8 mouse cellular contexts compared by ENCODE assay signal in genomic region chr11:69934681-69935080, GRCm38 (mm10). TPM values are rescaled to one million over a fixed set of nuclear protein-coding genes. Genes with fewer than 3 reads are reported as not detected.
DNase-seq lines count a peak whose midpoint lies in the region; ATAC-seq and TF ChIP-seq lines count a peak whose summit lies in the region.

No protein-coding gene starts in this region.

- peaks cover 31% of the 10 kb centered on the region for H3K4me1 ChIP-seq in kidney, embryonic 16.5 days (ENCODE audit: insufficient read depth, low read length)
- peaks cover 24% of the 10 kb centered on the region for H3K4me1 ChIP-seq in forebrain, embryonic 12.5 days
- H3K4me1 ChIP-seq in limb, embryonic 14.5 days (ENCODE audit: control insufficient read depth, insufficient read depth, low read length), result peaks cover 26% of the 10 kb centered on the region
- peaks cover 23% of the 10 kb centered on the region for H3K4me1 ChIP-seq in neural tube, embryonic 13.5 days (replicated peaks)

- no peak overlapping the region for H3K4me3 ChIP-seq in kidney, embryonic 16.5 days (ENCODE audit: low read length)
- peak overlapping the region; percentile 19; the same call in 1 of the 2 replicates for H3K4me3 ChIP-seq in forebrain, embryonic 12.5 days (replicated peaks)
- H3K4me3 ChIP-seq in limb, embryonic 14.5 days (replicated peaks; ENCODE audit: low read length), result peak overlapping the region; percentile 19
- H3K4me3 ChIP-seq in neural tube, embryonic 13.5 days, result peak overlapping the region; percentile 55

- 10% methylated on average over 6 of the region's 6 CpGs for WGBS in kidney, embryonic 16.5 days
- 23% methylated on average over 6 of the region's 6 CpGs for WGBS in forebrain, embryonic 12.5 days
- 17% methylated on average over 6 of the region's 6 CpGs for WGBS in limb, embryonic 14.5 days
- 19% methylated on average over 6 of the region's 6 CpGs for WGBS in neural tube, embryonic 13.5 days

- no peak for ATAC-seq in kidney, embryonic 16.5 days (ENCODE audit: low FRiP score, low TSS enrichment)
- ATAC-seq in forebrain, embryonic 12.5 days (ENCODE audit: low FRiP score), result no peak
- ATAC-seq in limb, embryonic 14.5 days (ENCODE audit: low FRiP score, low read depth), result no peak
- ATAC-seq in neural tube, embryonic 13.5 days (ENCODE audit: low read depth), result no peak

- no peak overlapping the region; the same call in 1 of the 2 replicates for H3K9ac ChIP-seq in kidney, embryonic 16.5 days (replicated peaks; ENCODE audit: low read length)
- no peak overlapping the region for H3K9ac ChIP-seq in forebrain, embryonic 12.5 days
- no peak overlapping the region for H3K9ac ChIP-seq in limb, embryonic 14.5 days (ENCODE audit: low read depth, low read length, severe bottlenecking)
- peak overlapping the region; percentile 22; the same call in 1 of the 2 replicates for H3K9ac ChIP-seq in neural tube, embryonic 13.5 days

- H3K36me3 ChIP-seq in kidney, embryonic 16.5 days (ENCODE audit: insufficient read depth, low read length), result no peaks in the 10 kb centered on the region
- H3K36me3 ChIP-seq in forebrain, embryonic 12.5 days (replicated peaks), result no peaks in the 10 kb centered on the region
- H3K36me3 ChIP-seq in limb, embryonic 14.5 days (ENCODE audit: control insufficient read depth, insufficient read depth, low read length), result no peaks in the 10 kb centered on the region
- no peaks in the 10 kb centered on the region for H3K36me3 ChIP-seq in neural tube, embryonic 13.5 days

- TF ChIP-seq POLR2A in limb, embryonic 14.5 days (IDR thresholded peaks at IDR 0.05; ENCODE audit: borderline replicate concordance, extremely low read depth, insufficient read depth, insufficient read length), result no peak

- H3K9me3 ChIP-seq in kidney, embryonic 16.5 days (ENCODE audit: low read length), result no peaks in the 10 kb centered on the region
- no peaks in the 10 kb centered on the region for H3K9me3 ChIP-seq in forebrain, embryonic 12.5 days
- no peaks in the 10 kb centered on the region for H3K9me3 ChIP-seq in limb, embryonic 14.5 days (ENCODE audit: control insufficient read depth, low read length)
- H3K9me3 ChIP-seq in neural tube, embryonic 13.5 days, result no peaks in the 10 kb centered on the region

- DNase-seq in kidney, adult 18-20 months, result no peak
- no peak for DNase-seq in limb, embryonic 14.5 days (ENCODE audit: low spot score)
- DNase-seq in embryo, embryonic 10.5 days (ENCODE audit: low spot score), result no peak
- no peak for DNase-seq in right cerebral cortex, postnatal 36 days (ENCODE audit: low spot score in 2 of 2)
- no peak for DNase-seq in spleen, postnatal 36 days (ENCODE audit: low spot score in 2 of 2)

- H3K27me3 ChIP-seq in kidney, embryonic 16.5 days (ENCODE audit: insufficient read depth, low read length), result peaks cover 10% of the 10 kb centered on the region
- H3K27me3 ChIP-seq in forebrain, embryonic 12.5 days, result peaks cover 41% of the 10 kb centered on the region
- H3K27me3 ChIP-seq in limb, embryonic 14.5 days (ENCODE audit: control insufficient read depth, insufficient read depth, low read length), result no peaks in the 10 kb centered on the region
- H3K27me3 ChIP-seq in neural tube, embryonic 13.5 days, result peaks cover 48% of the 10 kb centered on the region

- peak overlapping the region; percentile 47 for H3K4me2 ChIP-seq in kidney, embryonic 16.5 days (replicated peaks; ENCODE audit: low read depth, low read length)
- H3K4me2 ChIP-seq in forebrain, embryonic 12.5 days, result peak overlapping the region; percentile 48
- peak overlapping the region; percentile 47 for H3K4me2 ChIP-seq in limb, embryonic 14.5 days (replicated peaks; ENCODE audit: low read depth, low read length, severe bottlenecking)
- H3K4me2 ChIP-seq in neural tube, embryonic 13.5 days, result peak overlapping the region; percentile 99

- H3K27ac ChIP-seq in kidney, embryonic 16.5 days (ENCODE audit: low read length), result no peak overlapping the region; the same call in 1 of the 2 replicates
- H3K27ac ChIP-seq in forebrain, embryonic 12.5 days, result no peak overlapping the region
- H3K27ac ChIP-seq in limb, embryonic 14.5 days (replicated peaks; ENCODE audit: low read depth, low read length), result no peak overlapping the region
- H3K27ac ChIP-seq in neural tube, embryonic 13.5 days (replicated peaks), result no peak overlapping the region

RNA-seq across cellular contexts. Expression of gene Ybx2, which starts 0.9 kb away (rescaled TPM):
- 7.0 and 10.3 TPM in 2 replicates for polyA plus RNA-seq in kidney, embryonic 16.5 days (2015; fragmentation: Nextera tagmentation; extraction: Ambion mirVana)
- 7.4 and 8.9 TPM in 2 replicates for polyA plus RNA-seq in forebrain, embryonic 12.5 days (2016; fragmentation: Nextera tagmentation; extraction: Ambion mirVana)
- polyA plus RNA-seq in limb, embryonic 14.5 days (2012; rRNA removed), result 70.1 and 92.8 TPM in 2 replicates
- polyA plus RNA-seq in limb, embryonic 14.5 days (2014; fragmentation: Nextera tagmentation; extraction: Ambion mirVana), result 7.2 and 10.2 TPM in 2 replicates
- 4.7 and 5.0 TPM in 2 replicates for polyA plus RNA-seq in neural tube, embryonic 13.5 days (2015; fragmentation: Nextera tagmentation; extraction: Ambion mirVana)

RNA-seq across cellular contexts. Expression of gene Eif5a, which starts 12.9 kb away (rescaled TPM):
- 1,737 and 1,791 TPM in 2 replicates for polyA plus RNA-seq in kidney, embryonic 16.5 days (2015; fragmentation: Nextera tagmentation; extraction: Ambion mirVana)
- polyA plus RNA-seq in forebrain, embryonic 12.5 days (2016; fragmentation: Nextera tagmentation; extraction: Ambion mirVana), result 1,678 TPM in 2 replicates
- polyA plus RNA-seq in limb, embryonic 14.5 days (2012; rRNA removed), result 1,009 and 1,079 TPM in 2 replicates
- 1,556 and 1,603 TPM in 2 replicates for polyA plus RNA-seq in limb, embryonic 14.5 days (2014; fragmentation: Nextera tagmentation; extraction: Ambion mirVana)
- 1,157 and 1,178 TPM in 2 replicates for polyA plus RNA-seq in neural tube, embryonic 13.5 days (2015; fragmentation: Nextera tagmentation; extraction: Ambion mirVana)

RNA-seq across cellular contexts. Expression of gene Slc2a4, which starts 13.3 kb away (rescaled TPM):
- 20.8 and 22.4 TPM in 2 replicates for polyA plus RNA-seq in kidney, embryonic 16.5 days (2015; fragmentation: Nextera tagmentation; extraction: Ambion mirVana)
- polyA plus RNA-seq in forebrain, embryonic 12.5 days (2016; fragmentation: Nextera tagmentation; extraction: Ambion mirVana), result 13.3 and 15.3 TPM in 2 replicates
- 31.0 and 40.4 TPM in 2 replicates for polyA plus RNA-seq in limb, embryonic 14.5 days (2012; rRNA removed)
- 19.3 and 20.9 TPM in 2 replicates for polyA plus RNA-seq in limb, embryonic 14.5 days (2014; fragmentation: Nextera tagmentation; extraction: Ambion mirVana)
- 3.6 and 6.4 TPM in 2 replicates for polyA plus RNA-seq in neural tube, embryonic 13.5 days (2015; fragmentation: Nextera tagmentation; extraction: Ambion mirVana)

RNA-seq across cellular contexts. Expression of gene Gps2, which starts 21.0 kb away (rescaled TPM):
- 85.2 and 86.4 TPM in 2 replicates for polyA plus RNA-seq in kidney, embryonic 16.5 days (2015; fragmentation: Nextera tagmentation; extraction: Ambion mirVana)
- 95.8 and 99.1 TPM in 2 replicates for polyA plus RNA-seq in forebrain, embryonic 12.5 days (2016; fragmentation: Nextera tagmentation; extraction: Ambion mirVana)
- 94.0 and 110 TPM in 2 replicates for polyA plus RNA-seq in limb, embryonic 14.5 days (2012; rRNA removed)
- polyA plus RNA-seq in limb, embryonic 14.5 days (2014; fragmentation: Nextera tagmentation; extraction: Ambion mirVana), result 67.3 and 74.4 TPM in 2 replicates
- polyA plus RNA-seq in neural tube, embryonic 13.5 days (2015; fragmentation: Nextera tagmentation; extraction: Ambion mirVana), result 60.4 and 76.5 TPM in 2 replicates

RNA-seq across cellular contexts. Expression of gene Cldn7, which starts 29.9 kb away (rescaled TPM):
- 225 and 227 TPM in 2 replicates for polyA plus RNA-seq in kidney, embryonic 16.5 days (2015; fragmentation: Nextera tagmentation; extraction: Ambion mirVana)
- polyA plus RNA-seq in forebrain, embryonic 12.5 days (2016; fragmentation: Nextera tagmentation; extraction: Ambion mirVana), result 5.7 and 7.0 TPM in 2 replicates
- 6.3 and 8.7 TPM in 2 replicates for polyA plus RNA-seq in limb, embryonic 14.5 days (2012; rRNA removed)
- 6.1 and 7.6 TPM in 2 replicates for polyA plus RNA-seq in limb, embryonic 14.5 days (2014; fragmentation: Nextera tagmentation; extraction: Ambion mirVana)
- polyA plus RNA-seq in neural tube, embryonic 13.5 days (2015; fragmentation: Nextera tagmentation; extraction: Ambion mirVana), result 0.33 and 1.7 TPM in 2 replicates

Comparison
In these comparisons a context has a peak if more than half of its experiments do, and no peak if none do; other contexts are left out.
1. H3K4me2 ChIP-seq: peak in every context shown above with its lines; median percentile 99 in neural tube, embryonic 13.5 days; 48 in forebrain, embryonic 12.5 days; 47 in kidney, embryonic 16.5 days; 47 in limb, embryonic 14.5 days.